Mouse (Mus musculus) embryonic facial prominence, embryonic 13.5 days (tissue): ENCODE measurements around the gene Faxc. TPM values are rescaled to one million over a fixed set of nuclear protein-coding genes. Genes with fewer than 3 reads are reported as not detected.

Experiments used
- ATAC-seq: fragments of 200-750 bp; cut with Nextera tagmentation; 2 replicates; pipeline ENCODE4 v1.8.0; 2017; ENCODE audit warnings: low read depth; ENCODE audit not compliant: insufficient number of reproducible peaks, insufficient read depth, low FRiP score, low TSS enrichment
- H3K27ac ChIP-seq: fragments of 300-500 bp; sonication (generic); 2 replicates; pipeline ENCODE4 v1.5.1; 2015; ENCODE audit warnings: moderate library complexity, mild to moderate bottlenecking, inconsistent platforms
- H3K27me3 ChIP-seq: fragments of 300-500 bp; sonication (generic); 2 replicates; pipeline ENCODE4 v1.6.1; 2015; ENCODE audit warnings: mild to moderate bottlenecking, inconsistent platforms
- H3K36me3 ChIP-seq: fragments of 300-500 bp; sonication (generic); 2 replicates; pipeline ENCODE4 v1.6.1; 2015; ENCODE audit warnings: mild to moderate bottlenecking, inconsistent platforms
- H3K4me1 ChIP-seq: fragments of 300-500 bp; sonication (generic); 2 replicates; pipeline ENCODE4 v1.6.1; 2015; ENCODE audit warnings: inconsistent platforms
- H3K4me2 ChIP-seq: fragments of 300-500 bp; sonication (generic); 2 replicates; pipeline ENCODE4 v1.6.1; 2015; ENCODE audit warnings: moderate library complexity, mild to moderate bottlenecking, inconsistent platforms
- H3K4me3 ChIP-seq: fragments of 300-500 bp; sonication (generic); 2 replicates; pipeline ENCODE4 v1.5.1; 2015; ENCODE audit warnings: mild to moderate bottlenecking, inconsistent platforms
- H3K9ac ChIP-seq: fragments of 300-500 bp; sonication (generic); 2 replicates; pipeline ENCODE4 v1.6.1; 2015; ENCODE audit warnings: mild to moderate bottlenecking, inconsistent platforms
- H3K9me3 ChIP-seq: fragments of 300-500 bp; sonication (generic); 2 replicates; pipeline ENCODE4 v1.6.1; 2016; ENCODE audit warnings: inconsistent platforms
- WGBS: fragments of 180-500 bp; shearing (Covaris S2); methylation state at CpG from one replicate; pipeline ENCODE4 v1.1.7; 2015; ENCODE audit warnings: mixed read lengths; 5-methylcytosine and 5-hydroxymethylcytosine counted together
- polyA plus RNA-seq: library from polyadenylated mRNA; unstranded; fragments of >200 nt; fragmentation: Nextera tagmentation; extraction: Ambion mirVana; gene quantifications from 2 replicates; pipeline ENCODE4 v1.2.1, GENCODE M21; 2015

Gene Faxc
- polyA plus RNA-seq, 1 experiment from 2014 or later: 7.7 TPM

- ATAC-seq: no peak
Observed at GRCm38 (mm10) chr4:21971949-21972348, 40.8 kb downstream of the Faxc start.

GRCm38 (mm10) chr4:21974126-21974525 lies 43.0 kb downstream of the Faxc start:
- Histone ChIP-seq H3K4me3 (no peak overlapping the region), H3K9ac (no peak overlapping the region), H3K4me1 (no peaks in the 10 kb centered on the region), H3K27me3 (no peaks in the 10 kb centered on the region), H3K4me2 (no peak overlapping the region), H3K27ac (no peak overlapping the region), H3K36me3 (peaks cover 15% of the 10 kb centered on the region; the same call in 1 of the 2 replicates), H3K9me3 (no peaks in the 10 kb centered on the region)
- no peak for ATAC-seq
- WGBS: 66% methylated on average over 3 of the region's 3 CpGs

More at GRCm38 (mm10) chr4:21971949-21972348, 40.8 kb downstream of the Faxc start:
- Histone ChIP-seq H3K27ac (no peak overlapping the region), H3K9me3 (no peaks in the 10 kb centered on the region), H3K36me3 (peaks cover 15% of the 10 kb centered on the region; the same call in 1 of the 2 replicates), H3K4me2 (no peak overlapping the region), H3K9ac (no peak overlapping the region), H3K4me3 (no peak overlapping the region), H3K4me1 (no peaks in the 10 kb centered on the region), H3K27me3 (no peaks in the 10 kb centered on the region)
- 33% methylated on average over 1 of the region's 1 CpGs for WGBS

GRCm38 (mm10) chr4:21980471-21980870 lies 49.3 kb downstream of the Faxc start:
- ATAC-seq: 0 out of 2 replicates have a peak, but pooled peaks have one; percentile 20
- Histone ChIP-seq H3K9ac (no peak overlapping the region), H3K27ac (no peak overlapping the region), H3K4me2 (no peak overlapping the region), H3K4me1 (no peaks in the 10 kb centered on the region), H3K4me3 (no peak overlapping the region), H3K36me3 (peaks cover 11% of the 10 kb centered on the region), H3K9me3 (no peaks in the 10 kb centered on the region), H3K27me3 (no peaks in the 10 kb centered on the region)
- 69% methylated on average over 4 of the region's 4 CpGs for WGBS

- 97% methylated on average over 9 of the region's 9 CpGs for WGBS
- H3K9me3 ChIP-seq: no peaks in the 10 kb centered on the region
- no peak for ATAC-seq
Observed at GRCm38 (mm10) chr4:21982449-21982848, 51.3 kb downstream of the Faxc start.

GRCm38 (mm10) chr4:21986857-21987256 lies 55.7 kb downstream of the Faxc start:
- Histone ChIP-seq H3K4me3 (no peak overlapping the region), H3K36me3 (peaks cover 15% of the 10 kb centered on the region), H3K27me3 (no peaks in the 10 kb centered on the region), H3K27ac (peak overlapping the region; percentile 76), H3K4me2 (no peak overlapping the region), H3K4me1 (peaks cover 13% of the 10 kb centered on the region), H3K9ac (no peak overlapping the region), H3K9me3 (no peaks in the 10 kb centered on the region)
- ATAC-seq: no peak
- WGBS: 26% methylated on average over 8 of the region's 8 CpGs

More at GRCm38 (mm10) chr4:21982449-21982848, 51.3 kb downstream of the Faxc start:
- no peak overlapping the region for H3K9ac ChIP-seq
- no peak overlapping the region for H3K27ac ChIP-seq
- no peaks in the 10 kb centered on the region for H3K27me3 ChIP-seq
- no peak overlapping the region for H3K4me3 ChIP-seq
- peaks cover 10% of the 10 kb centered on the region for H3K4me1 ChIP-seq
- H3K4me2 ChIP-seq: no peak overlapping the region
- peaks cover 12% of the 10 kb centered on the region for H3K36me3 ChIP-seq

- H3K4me1 ChIP-seq: peaks cover 13% of the 10 kb centered on the region
- no peaks in the 10 kb centered on the region for H3K27me3 ChIP-seq
- WGBS: 83% methylated on average over 10 of the region's 10 CpGs
- H3K9me3 ChIP-seq: no peaks in the 10 kb centered on the region
- no peak overlapping the region for H3K4me2 ChIP-seq
- peak overlapping the region; percentile 76 for H3K27ac ChIP-seq
- no peak for ATAC-seq
- no peak overlapping the region for H3K9ac ChIP-seq
- peaks cover 11% of the 10 kb centered on the region for H3K36me3 ChIP-seq
- H3K4me3 ChIP-seq: no peak overlapping the region
Observed at GRCm38 (mm10) chr4:21987460-21987859, 56.3 kb downstream of the Faxc start.

GRCm38 (mm10) chr4:21989571-21990091 lies 58.5 kb downstream of the Faxc start:
- Histone ChIP-seq H3K27me3 (no peaks in the 10 kb centered on the region), H3K4me1 (peaks cover 13% of the 10 kb centered on the region), H3K4me2 (no peak overlapping the region), H3K27ac (no peak overlapping the region), H3K9ac (no peak overlapping the region), H3K9me3 (no peaks in the 10 kb centered on the region), H3K36me3 (peaks cover 24% of the 10 kb centered on the region), H3K4me3 (no peak overlapping the region)
- ATAC-seq: no peak
- WGBS: 88% methylated on average over 3 of the region's 3 CpGs

GRCm38 (mm10) chr4:21990580-21991235 lies 59.6 kb downstream of the Faxc start:
- no peak overlapping the region for H3K4me3 ChIP-seq
- no peak overlapping the region for H3K27ac ChIP-seq
- H3K27me3 ChIP-seq: no peaks in the 10 kb centered on the region
- H3K9me3 ChIP-seq: no peaks in the 10 kb centered on the region
- H3K4me2 ChIP-seq: no peak overlapping the region
- H3K4me1 ChIP-seq: peaks cover 13% of the 10 kb centered on the region
- no peak overlapping the region for H3K9ac ChIP-seq
- 47% methylated on average over 3 of the region's 3 CpGs for WGBS
- ATAC-seq: no peak
- H3K36me3 ChIP-seq: peaks cover 23% of the 10 kb centered on the region

GRCm38 (mm10) chr4:22017656-22018379 lies 86.7 kb downstream of the Faxc start:
- H3K27me3 ChIP-seq: 0 out of 2 replicates have a peak, but pooled peaks cover 4% of the 10 kb centered on the region
- no peak overlapping the region for H3K9ac ChIP-seq
- ATAC-seq: no peak
- no peak overlapping the region for H3K4me3 ChIP-seq
- no peak overlapping the region for H3K27ac ChIP-seq
- H3K36me3 ChIP-seq: no peaks in the 10 kb centered on the region
- no peaks in the 10 kb centered on the region for H3K9me3 ChIP-seq
- 9% methylated on average over 9 of the region's 9 CpGs for WGBS
- no peaks in the 10 kb centered on the region for H3K4me1 ChIP-seq
- H3K4me2 ChIP-seq: no peak overlapping the region

GRCm38 (mm10) chr4:22018414-22018813 lies 87.3 kb downstream of the Faxc start:
- WGBS: 57% methylated on average over 5 of the region's 5 CpGs
- no peak overlapping the region for H3K4me2 ChIP-seq
- H3K9ac ChIP-seq: no peak overlapping the region
- H3K36me3 ChIP-seq: no peaks in the 10 kb centered on the region
- H3K27ac ChIP-seq: no peak overlapping the region
- H3K27me3 ChIP-seq: 0 out of 2 replicates have a peak, but pooled peaks cover 4% of the 10 kb centered on the region
- ATAC-seq: no peak
- H3K9me3 ChIP-seq: no peaks in the 10 kb centered on the region
- H3K4me3 ChIP-seq: no peak overlapping the region
- no peaks in the 10 kb centered on the region for H3K4me1 ChIP-seq

GRCm38 (mm10) chr4:22029951-22030350 lies 98.8 kb downstream of the Faxc start:
- 88% methylated on average over 2 of the region's 2 CpGs for WGBS
- H3K36me3 ChIP-seq: no peaks in the 10 kb centered on the region
- no peak overlapping the region for H3K27ac ChIP-seq
- no peak overlapping the region for H3K4me2 ChIP-seq
- H3K27me3 ChIP-seq: no peaks in the 10 kb centered on the region
- no peaks in the 10 kb centered on the region for H3K4me1 ChIP-seq
- ATAC-seq: no peak
- no peak overlapping the region for H3K9ac ChIP-seq
- H3K4me3 ChIP-seq: no peak overlapping the region
- H3K9me3 ChIP-seq: no peaks in the 10 kb centered on the region
